Mouse (Mus musculus) heart, embryonic 10.5 days (tissue): Measurements from ENCODE around the gene Atp5s. TPM values are rescaled to one million over a fixed set of nuclear protein-coding genes. Genes with fewer than 3 reads are reported as not detected.

Experiments
- DNase-seq: peaks from one replicate; pipeline ENCODE4 v3.0.0-alpha.2; 2017; ENCODE audit warnings: low spot score
- H3K27ac ChIP-seq: fragments of 300-500 bp; sonication (generic); 2 replicates; pipeline ENCODE4 v1.5.1; 2016; ENCODE audit warnings: mild to moderate bottlenecking
- H3K27me3 ChIP-seq: fragments of 300-500 bp; sonication (generic); 2 replicates; pipeline ENCODE4 v1.6.1; 2016; ENCODE audit warnings: mild to moderate bottlenecking; ENCODE audit not compliant: poor library complexity, insufficient read depth, severe bottlenecking
- H3K36me3 ChIP-seq: fragments of 300-500 bp; sonication (generic); 2 replicates; pipeline ENCODE4 v1.6.1; 2016; ENCODE audit warnings: mild to moderate bottlenecking, moderate library complexity
- H3K4me1 ChIP-seq: fragments of 300-500 bp; sonication (generic); 2 replicates; pipeline ENCODE4 v1.6.1; 2016; ENCODE audit warnings: mild to moderate bottlenecking
- H3K4me3 ChIP-seq: fragments of 300-500 bp; sonication (generic); 2 replicates; pipeline ENCODE4 v1.5.1; 2016; ENCODE audit warnings: mild to moderate bottlenecking, moderate library complexity
- H3K9me3 ChIP-seq: fragments of 300-500 bp; sonication (generic); 2 replicates; pipeline ENCODE4 v1.6.1; 2016; ENCODE audit warnings: mild to moderate bottlenecking, moderate library complexity
- WGBS: fragments of 180-500 bp; shearing (Covaris S2); methylation state at CpG from one replicate; pipeline ENCODE4 v1.1.7; 2016; 5-methylcytosine and 5-hydroxymethylcytosine counted together
- polyA plus RNA-seq: library from polyadenylated mRNA; unstranded; fragments of >200 nt; fragmentation: Nextera tagmentation; extraction: Ambion mirVana; gene quantifications from 2 replicates; pipeline ENCODE4 v1.2.1, GENCODE M21; 2016

The Atp5s gene
- polyA plus RNA-seq, 1 experiment from 2014 or later = 27.6 TPM

- Histone ChIP-seq H3K4me1 (no peaks in the 10 kb centered on the region), H3K27ac (no peak overlapping the region), H3K27me3 (no peaks in the 10 kb centered on the region), H3K9me3 (no peaks in the 10 kb centered on the region), H3K4me3 (no peak overlapping the region), H3K36me3 (peaks cover 19% of the 10 kb centered on the region)
- 77% methylated on average over 5 of the region's 5 CpGs for WGBS
- no peak for DNase-seq
Measured at GRCm38 (mm10) chr12:69696746-69697145, 28.0 kb upstream of the Atp5s start.

GRCm38 (mm10) chr12:69698352-69698751, 26.4 kb upstream of the Atp5s start:
- Histone ChIP-seq H3K9me3 (no peaks in the 10 kb centered on the region), H3K36me3 (peaks cover 24% of the 10 kb centered on the region), H3K4me3 (no peak overlapping the region), H3K27me3 (no peaks in the 10 kb centered on the region), H3K4me1 (no peaks in the 10 kb centered on the region), H3K27ac (no peak overlapping the region)
- no peak for DNase-seq
- 81% methylated on average over 6 of the region's 6 CpGs for WGBS

GRCm38 (mm10) chr12:69704799-69705458, 19.8 kb upstream of the Atp5s start:
- no peaks in the 10 kb centered on the region for H3K27me3 ChIP-seq
- H3K27ac ChIP-seq = no peak overlapping the region
- H3K4me1 ChIP-seq = 0 out of 2 replicates have a peak, but pooled peaks cover 4% of the 10 kb centered on the region
- H3K36me3 ChIP-seq = peaks cover 19% of the 10 kb centered on the region
- WGBS = 75% methylated on average over 11 of the region's 11 CpGs
- H3K9me3 ChIP-seq = no peaks in the 10 kb centered on the region
- no peak overlapping the region for H3K4me3 ChIP-seq
- DNase-seq = no peak

GRCm38 (mm10) chr12:69713628-69714027, 11.1 kb upstream of the Atp5s start:
- H3K36me3 ChIP-seq = peaks cover 25% of the 10 kb centered on the region
- no peak overlapping the region for H3K27ac ChIP-seq
- no peak for DNase-seq
- H3K4me3 ChIP-seq = no peak overlapping the region
- no peaks in the 10 kb centered on the region for H3K4me1 ChIP-seq
- no peaks in the 10 kb centered on the region for H3K27me3 ChIP-seq
- no peaks in the 10 kb centered on the region for H3K9me3 ChIP-seq

GRCm38 (mm10) chr12:69722857-69723256, 1.9 kb upstream of the Atp5s start:
- Histone ChIP-seq H3K36me3 (peaks cover 32% of the 10 kb centered on the region), H3K4me1 (peaks cover 17% of the 10 kb centered on the region), H3K27ac (no peak overlapping the region), H3K9me3 (peaks cover 6% of the 10 kb centered on the region), H3K4me3 (no peak overlapping the region), H3K27me3 (no peaks in the 10 kb centered on the region)
- DNase-seq = no peak
- WGBS = 91% methylated on average over 3 of the region's 3 CpGs

GRCm38 (mm10) chr12:69723376-69723775, 1.4 kb upstream of the Atp5s start:
- Histone ChIP-seq H3K4me3 (peak overlapping the region; percentile 78), H3K9me3 (peaks cover 6% of the 10 kb centered on the region), H3K27ac (no peak overlapping the region), H3K27me3 (no peaks in the 10 kb centered on the region), H3K36me3 (peaks cover 28% of the 10 kb centered on the region), H3K4me1 (peaks cover 17% of the 10 kb centered on the region)
- no peak for DNase-seq
- 61% methylated on average over 2 of the region's 2 CpGs for WGBS

GRCm38 (mm10) chr12:69724018-69724710, 586 bp upstream of the Atp5s start:
- H3K36me3 ChIP-seq = peaks cover 20% of the 10 kb centered on the region
- H3K27ac ChIP-seq = peak overlapping the region; percentile 91
- H3K4me1 ChIP-seq = peaks cover 17% of the 10 kb centered on the region
- WGBS = 5% methylated on average over 24 of the region's 24 CpGs
- no peak for DNase-seq
- peaks cover 6% of the 10 kb centered on the region for H3K9me3 ChIP-seq
- peak overlapping the region; percentile 78 for H3K4me3 ChIP-seq
- H3K27me3 ChIP-seq = no peaks in the 10 kb centered on the region

- Histone ChIP-seq H3K36me3 (no peaks in the 10 kb centered on the region), H3K4me3 (no peak overlapping the region), H3K9me3 (no peaks in the 10 kb centered on the region), H3K27me3 (no peaks in the 10 kb centered on the region), H3K4me1 (peaks cover 6% of the 10 kb centered on the region; the same call in 1 of the 2 replicates), H3K27ac (no peak overlapping the region)
- DNase-seq = no peak
- 83% methylated on average over 1 of the region's 1 CpGs for WGBS
Measured at GRCm38 (mm10) chr12:69729246-69729645, 4.5 kb downstream of the Atp5s start.

GRCm38 (mm10) chr12:69730306-69730705, 5.6 kb downstream of the Atp5s start:
- H3K4me3 ChIP-seq = no peak overlapping the region
- no peaks in the 10 kb centered on the region for H3K27me3 ChIP-seq
- DNase-seq = no peak
- whole genome bisulfite sequencing = 68% methylated on average over 1 of the region's 1 CpGs
- peaks cover 6% of the 10 kb centered on the region; the same call in 1 of the 2 replicates for H3K4me1 ChIP-seq
- no peaks in the 10 kb centered on the region for H3K9me3 ChIP-seq
- no peak overlapping the region for H3K27ac ChIP-seq
- H3K36me3 ChIP-seq = no peaks in the 10 kb centered on the region

GRCm38 (mm10) chr12:69732221-69732620, 7.5 kb downstream of the Atp5s start:
- DNase-seq = no peak
- no peaks in the 10 kb centered on the region for H3K27me3 ChIP-seq
- H3K9me3 ChIP-seq = no peaks in the 10 kb centered on the region
- H3K4me3 ChIP-seq = no peak overlapping the region
- WGBS = 48% methylated on average over 5 of the region's 5 CpGs
- H3K36me3 ChIP-seq = no peaks in the 10 kb centered on the region
- H3K4me1 ChIP-seq = no peaks in the 10 kb centered on the region
- H3K27ac ChIP-seq = no peak overlapping the region

- 9% methylated on average over 2 of the region's 2 CpGs for WGBS
- H3K4me3 ChIP-seq = peak overlapping the region; percentile 15; the same call in 1 of the 2 replicates
- peak overlapping the region; percentile 72; the same call in 1 of the 2 replicates for H3K27ac ChIP-seq
- no peaks in the 10 kb centered on the region for H3K36me3 ChIP-seq
- H3K4me1 ChIP-seq = no peaks in the 10 kb centered on the region
- DNase-seq = no peak
- no peaks in the 10 kb centered on the region for H3K9me3 ChIP-seq
- H3K27me3 ChIP-seq = no peaks in the 10 kb centered on the region
Measured at GRCm38 (mm10) chr12:69733518-69733917, 8.8 kb downstream of the Atp5s start.

GRCm38 (mm10) chr12:69733923-69734322, 9.2 kb downstream of the Atp5s start:
- Histone ChIP-seq H3K27me3 (no peaks in the 10 kb centered on the region), H3K9me3 (no peaks in the 10 kb centered on the region), H3K4me3 (peak overlapping the region; percentile 15; the same call in 1 of the 2 replicates), H3K4me1 (no peaks in the 10 kb centered on the region), H3K36me3 (no peaks in the 10 kb centered on the region), H3K27ac (peak overlapping the region; percentile 72; the same call in 1 of the 2 replicates)
- DNase-seq = no peak
- 72% methylated on average over 3 of the region's 3 CpGs for WGBS

GRCm38 (mm10) chr12:69741965-69742364, 17.2 kb downstream of the Atp5s start:
- Histone ChIP-seq H3K27ac (no peak overlapping the region), H3K4me1 (no peaks in the 10 kb centered on the region), H3K9me3 (no peaks in the 10 kb centered on the region), H3K27me3 (no peaks in the 10 kb centered on the region), H3K36me3 (no peaks in the 10 kb centered on the region), H3K4me3 (no peak overlapping the region)
- 79% methylated on average over 5 of the region's 5 CpGs for WGBS
- DNase-seq = no peak
